Mouse (Mus musculus) heart, embryonic 12.5 days (tissue): ENCODE data around the gene Gtf2ird1. TPM values are rescaled to one million over a fixed set of nuclear protein-coding genes. Genes with fewer than 3 reads are reported as not detected.
A peak's percentile ranks its signal among the peaks of the same experiment; 100 is the strongest.
"Not testable (repeated sequence)": the region's sequence is repeated elsewhere in the genome, so short reads cannot be mapped to it uniquely, and the experiment has no call there.

Source experiments
- ATAC-seq: fragments of 200-750 bp; cut with Nextera tagmentation; 2 replicates; pipeline ENCODE4 v1.8.0; 2017; ENCODE audit warnings: moderate TSS enrichment, moderate library complexity; ENCODE audit not compliant: insufficient number of reproducible peaks, low FRiP score
- H3K27ac ChIP-seq: fragments of 300-500 bp; sonication (generic); 2 replicates; pipeline ENCODE4 v1.5.1; 2016; ENCODE audit warnings: mild to moderate bottlenecking, moderate library complexity; ENCODE audit not compliant: poor library complexity, severe bottlenecking
- H3K27me3 ChIP-seq: fragments of 300-500 bp; sonication (generic); replicated peaks from 2 replicates; pipeline ENCODE4 v1.6.1; 2016; ENCODE audit warnings: mild to moderate bottlenecking, moderate library complexity
- H3K36me3 ChIP-seq: fragments of 300-500 bp; sonication (generic); 2 replicates; pipeline ENCODE4 v1.6.1; 2016; ENCODE audit warnings: mild to moderate bottlenecking, moderate library complexity
- H3K4me1 ChIP-seq: fragments of 300-500 bp; sonication (generic); replicated peaks from 2 replicates; pipeline ENCODE4 v1.6.1; 2016; ENCODE audit warnings: mild to moderate bottlenecking
- H3K4me2 ChIP-seq: fragments of 300-500 bp; sonication (generic); 2 replicates; pipeline ENCODE4 v1.6.1; 2016; ENCODE audit warnings: mild to moderate bottlenecking, moderate library complexity
- H3K4me3 ChIP-seq: fragments of 300-500 bp; sonication (generic); 2 replicates; pipeline ENCODE4 v1.5.1; 2016; ENCODE audit warnings: mild to moderate bottlenecking
- H3K9ac ChIP-seq: fragments of 300-500 bp; sonication (generic); 2 replicates; pipeline ENCODE4 v1.6.1; 2016; ENCODE audit warnings: mild to moderate bottlenecking, moderate library complexity
- H3K9me3 ChIP-seq: fragments of 300-500 bp; sonication (generic); replicated peaks from 2 replicates; pipeline ENCODE4 v1.6.1; 2016; ENCODE audit warnings: mild to moderate bottlenecking, moderate library complexity
- WGBS: fragments of 180-500 bp; shearing (Covaris S2); methylation state at CpG from one replicate; pipeline ENCODE4 v1.1.7; 2016; 5-methylcytosine and 5-hydroxymethylcytosine counted together
- polyA plus RNA-seq: library from polyadenylated mRNA; unstranded; fragments of >200 nt; fragmentation: Nextera tagmentation; extraction: Ambion mirVana; gene quantifications from 2 replicates; pipeline ENCODE4 v1.2.1, GENCODE M21; 2016

Gtf2ird1 gene
- polyA plus RNA-seq, 1 experiment from 2014 or later, result 72.8 TPM

- Histone ChIP-seq H3K4me3 (no peak overlapping the region), H3K4me1 (peaks cover 9% of the 10 kb centered on the region), H3K27me3 (no peaks in the 10 kb centered on the region), H3K4me2 (no peak overlapping the region), H3K36me3 (no peaks in the 10 kb centered on the region), H3K27ac (no peak overlapping the region), H3K9ac (no peak overlapping the region), H3K9me3 (no peaks in the 10 kb centered on the region)
- 73% methylated on average over 2 of the region's 2 CpGs for WGBS
- ATAC-seq, result no peak
Measured at GRCm38 (mm10) chr5:134462316-134462715, 5.8 kb upstream of the Gtf2ird1 start.

DNA sequence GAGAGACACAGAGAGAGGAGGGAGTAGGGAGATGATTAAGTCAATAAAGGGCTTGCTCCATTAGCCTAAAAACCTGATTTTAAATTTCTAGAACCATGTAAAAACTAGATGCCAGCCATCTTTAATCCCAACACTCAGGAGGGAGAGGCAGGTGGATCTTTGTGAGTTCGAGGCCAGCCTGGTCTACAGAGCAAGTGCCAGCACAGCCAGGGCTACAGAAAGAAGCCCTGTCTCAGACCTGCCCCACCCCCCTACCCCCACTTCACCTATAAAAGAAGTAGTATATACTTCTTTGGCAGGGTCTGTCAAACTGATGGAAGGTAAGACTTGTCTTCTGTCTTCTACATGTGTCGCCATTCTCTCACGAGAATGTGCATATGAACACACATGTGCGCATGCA, 4.0 kb upstream of the Gtf2ird1 start:
- Histone ChIP-seq H3K36me3 (no peaks in the 10 kb centered on the region), H3K4me2 (no peak overlapping the region), H3K4me3 (no peak overlapping the region), H3K27me3 (no peaks in the 10 kb centered on the region), H3K9me3 (no peaks in the 10 kb centered on the region), H3K4me1 (no peaks in the 10 kb centered on the region), H3K27ac (no peak overlapping the region), H3K9ac (no peak overlapping the region)
- ATAC-seq, result no peak
- 94% methylated on average over 4 of the region's 4 CpGs for WGBS

- H3K4me3 ChIP-seq, result no peak overlapping the region
- 85% methylated on average over 7 of the region's 7 CpGs for WGBS
- ATAC-seq, result no peak
Measured at GRCm38 (mm10) chr5:134459096-134459495, 2.6 kb upstream of the Gtf2ird1 start.

GRCm38 (mm10) chr5:134458416-134458815, 1.9 kb upstream of the Gtf2ird1 start:
- Histone ChIP-seq H3K4me2 (no peak overlapping the region), H3K9ac (no peak overlapping the region), H3K36me3 (peaks cover 1% of the 10 kb centered on the region; the same call in 1 of the 2 replicates), H3K9me3 (no peaks in the 10 kb centered on the region), H3K4me3 (no peak overlapping the region), H3K4me1 (peaks cover 19% of the 10 kb centered on the region), H3K27ac (no peak overlapping the region), H3K27me3 (no peaks in the 10 kb centered on the region)
- no peak for ATAC-seq
- 78% methylated on average over 3 of the region's 3 CpGs for WGBS

More at GRCm38 (mm10) chr5:134459096-134459495, 2.6 kb upstream of the Gtf2ird1 start:
- Histone ChIP-seq H3K36me3 (no peaks in the 10 kb centered on the region), H3K4me2 (no peak overlapping the region), H3K9ac (no peak overlapping the region), H3K27ac (no peak overlapping the region), H3K9me3 (no peaks in the 10 kb centered on the region), H3K4me1 (peaks cover 12% of the 10 kb centered on the region), H3K27me3 (no peaks in the 10 kb centered on the region)

DNA sequence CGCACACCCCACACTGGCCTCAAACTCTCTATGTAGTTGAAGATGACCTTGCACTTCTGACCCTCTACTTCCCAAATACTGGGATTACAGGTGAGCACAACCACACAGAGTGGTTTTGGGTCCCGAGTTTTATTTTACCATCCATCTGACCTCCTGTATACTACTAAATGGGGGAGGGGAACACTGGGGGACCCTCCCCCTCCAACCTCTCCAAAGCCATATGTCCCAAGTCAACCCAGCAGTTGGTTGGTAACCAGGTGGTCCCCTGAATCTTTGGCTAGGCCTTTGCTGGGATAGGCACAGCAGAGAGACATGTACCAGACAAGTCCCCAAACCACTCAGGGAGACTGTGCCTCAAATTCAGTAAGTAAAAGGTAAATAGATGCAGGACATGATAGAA, 855 bp upstream of the Gtf2ird1 start:
- 85% methylated on average over 2 of the region's 2 CpGs for WGBS
- Histone ChIP-seq H3K9ac (no peak overlapping the region), H3K4me1 (peaks cover 24% of the 10 kb centered on the region), H3K4me3 (no peak overlapping the region), H3K27me3 (no peaks in the 10 kb centered on the region), H3K9me3 (no peaks in the 10 kb centered on the region), H3K4me2 (no peak overlapping the region), H3K27ac (no peak overlapping the region), H3K36me3 (peaks cover 9% of the 10 kb centered on the region)
- ATAC-seq, result no peak

DNA sequence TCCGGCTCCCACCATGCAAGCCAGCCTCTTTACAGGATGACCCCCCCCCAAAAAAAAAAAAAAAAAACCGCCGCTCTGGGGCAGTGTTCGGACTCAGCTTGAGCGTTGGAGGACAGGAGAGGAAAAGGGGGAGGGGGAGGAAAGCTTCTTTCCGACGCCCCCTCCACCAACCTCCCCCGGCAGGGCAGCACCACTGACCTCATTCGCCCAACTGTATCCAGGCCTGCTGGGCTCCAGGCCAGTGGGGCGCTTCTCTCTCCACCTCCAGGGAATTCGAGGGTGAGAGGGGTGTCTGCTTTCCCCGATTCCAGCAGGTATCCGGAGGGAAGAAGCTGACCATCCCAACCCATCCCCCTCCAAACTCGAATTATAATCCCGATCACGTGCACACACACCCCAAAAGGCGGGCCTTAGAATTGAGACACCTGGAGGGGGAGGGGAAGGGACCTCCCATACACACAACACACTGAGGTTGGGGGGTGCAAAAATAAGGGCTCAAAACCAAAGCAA, 547 bp downstream of the Gtf2ird1 start:
- H3K4me2 ChIP-seq, result peak overlapping the region; percentile 80
- 0 out of 2 replicates have a peak, but pooled peaks cover 8% of the 10 kb centered on the region for H3K9me3 ChIP-seq
- peak overlapping the region; percentile 75 for H3K4me3 ChIP-seq
- peak overlapping the region; percentile 77 for H3K27ac ChIP-seq
- H3K36me3 ChIP-seq, result peaks cover 21% of the 10 kb centered on the region
- WGBS, result 0% methylated on average over 17 of the region's 17 CpGs
- peak overlapping the region; percentile 86 for H3K9ac ChIP-seq
- peaks cover 24% of the 10 kb centered on the region for H3K4me1 ChIP-seq
- H3K27me3 ChIP-seq, result no peaks in the 10 kb centered on the region
- ATAC-seq, result peak; percentile 71

DNA sequence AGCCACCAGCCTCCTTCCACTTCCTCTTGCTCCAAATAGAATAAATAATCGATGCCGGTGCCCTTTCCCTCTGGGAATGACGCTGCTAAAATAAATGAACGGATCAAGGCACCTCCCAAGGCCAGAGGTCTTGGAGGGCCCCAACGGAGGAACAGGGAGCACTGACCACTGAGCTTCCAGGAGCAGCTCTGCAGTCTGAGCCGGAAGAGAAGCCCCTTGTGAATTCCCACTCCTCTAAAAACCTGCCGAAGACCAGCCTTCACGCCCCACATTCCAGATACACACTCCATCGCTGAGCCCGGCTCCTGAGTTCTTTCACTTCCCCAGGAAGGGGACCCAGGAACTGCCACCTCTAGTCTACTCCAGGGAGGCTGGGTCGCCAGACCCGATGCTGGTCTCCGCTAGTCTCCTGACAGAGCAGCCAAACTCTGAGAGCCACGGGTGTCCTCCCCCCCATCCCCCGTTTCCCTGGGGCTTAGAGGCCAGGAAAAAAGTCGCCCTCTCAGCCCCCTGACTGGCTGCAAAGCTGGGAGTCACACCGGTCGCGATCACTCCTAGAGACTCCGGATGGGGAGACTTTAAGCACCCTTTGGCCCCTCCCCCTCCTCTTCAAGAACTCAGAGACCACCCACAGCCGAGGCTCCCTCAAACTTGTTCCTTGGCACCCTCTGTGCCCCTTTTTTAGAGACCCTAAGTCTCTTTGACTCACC, 1.2 kb downstream of the Gtf2ird1 start:
- peak; percentile 47 for ATAC-seq
- no peaks in the 10 kb centered on the region for H3K27me3 ChIP-seq
- 2% methylated on average over 21 of the region's 21 CpGs for WGBS

DNA sequence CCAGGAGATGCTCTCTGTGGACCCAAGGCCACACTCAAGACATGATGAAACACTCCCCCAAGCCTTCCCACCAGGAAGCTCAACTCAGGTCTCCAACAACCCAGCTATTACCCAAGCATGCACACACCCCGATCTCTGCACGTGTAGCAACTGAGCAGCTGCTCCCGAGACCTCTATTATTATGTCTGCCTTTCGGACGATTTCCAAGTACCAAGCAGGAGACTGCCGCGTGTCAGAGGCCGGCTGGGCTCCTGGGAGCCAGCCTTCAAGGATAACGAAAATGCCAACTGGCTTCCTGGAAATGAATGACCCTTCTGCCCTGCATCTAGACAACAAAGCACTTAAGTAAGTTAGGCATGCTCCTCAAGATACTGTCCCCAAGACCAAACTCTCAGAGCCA, 2.1 kb downstream of the Gtf2ird1 start:
- H3K27ac ChIP-seq, result peak overlapping the region; percentile 77; the same call in 1 of the 2 replicates
- H3K4me1 ChIP-seq, result peaks cover 24% of the 10 kb centered on the region
- H3K9me3 ChIP-seq, result 0 out of 2 replicates have a peak, but pooled peaks cover 8% of the 10 kb centered on the region
- ATAC-seq, result no peak
- WGBS, result 56% methylated on average over 9 of the region's 9 CpGs
- H3K36me3 ChIP-seq, result peaks cover 23% of the 10 kb centered on the region
- H3K27me3 ChIP-seq, result no peaks in the 10 kb centered on the region
- H3K4me2 ChIP-seq, result peak overlapping the region; percentile 80
- H3K4me3 ChIP-seq, result peak overlapping the region; percentile 75
- peak overlapping the region; percentile 86 for H3K9ac ChIP-seq

More for the DNA sequence above, 1.2 kb downstream of the Gtf2ird1 start:
- peak overlapping the region; percentile 80 for H3K4me2 ChIP-seq
- peak overlapping the region; percentile 75 for H3K4me3 ChIP-seq
- H3K9ac ChIP-seq, result peak overlapping the region; percentile 86
- H3K9me3 ChIP-seq, result 0 out of 2 replicates have a peak, but pooled peaks cover 8% of the 10 kb centered on the region
- peaks cover 21% of the 10 kb centered on the region for H3K36me3 ChIP-seq
- H3K27ac ChIP-seq, result peak overlapping the region; percentile 77
- peaks cover 24% of the 10 kb centered on the region for H3K4me1 ChIP-seq

GRCm38 (mm10) chr5:134453577-134453976, 2.9 kb downstream of the Gtf2ird1 start:
- WGBS, result 11% methylated on average over 1 of the region's 1 CpGs
- no peak for ATAC-seq
- H3K4me2 ChIP-seq, result peak overlapping the region; percentile 80; the same call in 1 of the 2 replicates

DNA sequence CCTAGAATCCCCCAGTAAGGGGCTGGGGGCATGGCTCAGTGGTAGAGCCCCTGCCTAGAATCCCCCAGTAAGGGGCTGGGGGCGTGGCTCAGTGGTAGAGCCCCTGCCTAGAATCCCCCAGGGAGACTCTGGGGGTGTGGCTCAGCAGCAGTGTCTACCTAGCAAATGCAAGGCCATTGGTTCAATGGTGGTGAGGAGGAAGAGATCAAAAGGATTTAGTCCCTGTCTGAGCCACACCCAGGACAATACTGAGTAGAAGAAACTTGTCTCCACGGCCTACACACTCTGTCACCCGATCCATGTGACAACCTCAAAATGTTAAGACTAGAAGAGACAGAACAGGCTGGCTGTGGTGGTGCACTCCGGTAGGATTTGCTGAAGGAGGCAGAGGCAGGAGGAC, 9.8 kb downstream of the Gtf2ird1 start:
- H3K4me2 ChIP-seq, ATAC-seq, H3K4me3 ChIP-seq, H3K27ac ChIP-seq, H3K27me3 ChIP-seq, H3K9me3 ChIP-seq, H3K9ac ChIP-seq: not testable (repeated sequence)
- peaks cover 30% of the 10 kb centered on the region for H3K4me1 ChIP-seq
- WGBS, result 92% methylated on average over 4 of the region's 4 CpGs
- peaks cover 32% of the 10 kb centered on the region for H3K36me3 ChIP-seq

More at GRCm38 (mm10) chr5:134453577-134453976, 2.9 kb downstream of the Gtf2ird1 start:
- Histone ChIP-seq H3K9ac (no peak overlapping the region), H3K27ac (no peak overlapping the region), H3K4me3 (no peak overlapping the region), H3K27me3 (no peaks in the 10 kb centered on the region), H3K36me3 (peaks cover 23% of the 10 kb centered on the region), H3K9me3 (0 out of 2 replicates have a peak, but pooled peaks cover 8% of the 10 kb centered on the region), H3K4me1 (peaks cover 24% of the 10 kb centered on the region)

GRCm38 (mm10) chr5:134445895-134446294, 10.6 kb downstream of the Gtf2ird1 start:
- peak; percentile 69 for ATAC-seq
- peak overlapping the region; percentile 33 for H3K4me2 ChIP-seq
- 17% methylated on average over 10 of the region's 10 CpGs for WGBS
- no peak overlapping the region for H3K4me3 ChIP-seq
- no peaks in the 10 kb centered on the region for H3K27me3 ChIP-seq
- H3K9me3 ChIP-seq, result peaks cover 7% of the 10 kb centered on the region
- H3K9ac ChIP-seq, result peak overlapping the region; percentile 4; the same call in 1 of the 2 replicates
- H3K27ac ChIP-seq, result peak overlapping the region; percentile 93
- peaks cover 39% of the 10 kb centered on the region for H3K4me1 ChIP-seq
- peaks cover 26% of the 10 kb centered on the region; the same call in 1 of the 2 replicates for H3K36me3 ChIP-seq
